Mouse (Mus musculus) spleen, postnatal 36 days (tissue): ENCODE results near the gene Osbpl3.

ENCODE experiments used
- DNase-seq, 2 experiments: peaks; one replicate each; pipeline ENCODE4 v3.0.0; 2022; ENCODE audit warnings: low spot score in 2 of 2, mixed read lengths in 1 of 2

Osbpl3 gene

DNA sequence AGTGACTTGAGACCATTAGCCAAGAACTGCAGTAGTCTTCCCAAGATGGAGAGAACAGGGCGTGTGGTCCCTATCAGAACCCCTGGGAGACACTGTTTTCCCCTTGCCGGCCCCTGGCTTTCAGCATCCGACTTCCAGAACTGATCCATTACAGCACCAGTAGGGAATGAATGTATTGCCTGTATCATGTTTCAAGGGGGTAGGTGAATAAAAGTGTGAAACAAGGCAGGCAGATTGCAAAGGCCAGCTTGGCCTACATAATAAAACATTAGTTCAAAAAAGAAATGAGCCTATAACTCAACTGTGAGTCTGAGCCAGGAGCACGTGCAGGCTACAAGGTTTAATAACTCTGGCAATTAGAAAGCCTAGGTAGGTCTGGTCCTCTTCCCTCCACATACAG, 52.5 kb downstream of the Osbpl3 start:
- no peak for DNase-seq

DNA sequence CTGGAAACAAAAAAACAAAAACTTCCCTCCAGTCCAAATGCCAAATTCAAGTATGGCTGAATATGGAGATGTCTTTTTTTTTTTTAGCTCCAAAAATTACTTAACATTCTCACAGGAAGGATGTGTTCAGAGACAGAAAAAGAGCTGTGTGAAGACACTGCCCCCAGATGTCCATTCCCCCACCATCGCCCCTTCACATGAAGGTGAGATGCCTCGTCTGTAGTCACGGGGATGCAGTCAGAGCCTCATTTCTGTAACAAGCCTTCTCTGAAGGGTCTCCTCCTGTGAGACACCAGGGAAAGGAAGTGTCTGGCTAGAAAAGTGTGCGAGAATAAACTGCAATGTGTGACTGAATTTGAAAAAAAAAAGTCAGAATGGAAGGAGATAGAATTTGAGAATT, 53.1 kb downstream of the Osbpl3 start:
- DNase-seq = no peak

DNA sequence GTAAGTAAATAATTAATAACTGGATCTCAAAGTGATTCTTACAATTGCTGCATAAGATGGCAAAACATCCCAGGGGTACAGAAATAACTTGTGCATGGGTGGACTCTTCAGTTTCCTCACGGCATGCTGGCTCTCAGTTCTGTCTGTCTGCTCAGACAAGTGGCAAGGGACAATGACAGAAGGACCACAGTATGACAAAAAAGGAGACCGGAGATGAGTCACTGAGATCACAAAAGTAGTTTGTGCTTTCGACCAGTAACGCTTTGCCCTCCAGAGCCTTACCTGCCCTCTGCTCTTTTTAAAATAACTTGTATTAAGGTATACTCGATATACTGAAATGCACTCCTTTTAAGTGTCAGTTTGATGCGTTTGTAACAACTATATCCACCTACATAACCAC, 55.8 kb downstream of the Osbpl3 start:
- DNase-seq = no peak

DNA sequence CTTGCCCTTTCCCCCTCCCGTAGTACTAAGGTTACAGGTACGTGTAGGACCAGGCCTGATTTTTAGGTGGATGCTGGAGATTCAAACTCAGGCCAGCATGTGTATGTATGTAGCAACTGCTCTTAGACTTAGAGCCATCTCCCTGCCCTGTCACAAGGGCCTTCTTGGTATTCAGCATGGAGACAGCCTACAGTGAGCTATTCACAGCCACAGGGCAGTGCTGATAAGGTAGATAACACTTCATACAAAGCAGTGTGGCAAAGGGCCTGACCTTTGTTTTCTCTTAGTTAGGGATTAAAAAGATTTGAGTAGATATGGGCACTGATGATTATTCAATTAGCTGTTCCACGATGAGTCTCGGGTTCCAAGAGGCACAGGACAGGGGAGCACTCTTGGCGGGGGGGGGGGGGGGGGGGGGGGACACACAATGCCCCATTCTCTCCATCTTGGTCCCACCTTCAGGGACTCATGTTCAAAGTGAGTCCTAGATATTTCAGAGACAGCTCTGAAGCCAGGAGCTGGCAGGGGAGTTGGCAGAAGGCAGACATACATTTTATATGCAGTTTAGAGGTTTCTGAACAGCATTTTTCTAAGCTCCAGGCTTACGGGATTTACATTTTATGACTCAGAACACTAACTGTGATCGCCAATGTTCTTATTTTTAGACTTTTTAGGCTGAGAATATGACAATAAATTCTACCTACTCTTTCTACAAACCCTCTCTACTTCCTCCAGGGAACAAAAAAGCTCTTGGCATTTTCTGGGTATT, 56.4 kb downstream of the Osbpl3 start:
- DNase-seq = no peak

DNA sequence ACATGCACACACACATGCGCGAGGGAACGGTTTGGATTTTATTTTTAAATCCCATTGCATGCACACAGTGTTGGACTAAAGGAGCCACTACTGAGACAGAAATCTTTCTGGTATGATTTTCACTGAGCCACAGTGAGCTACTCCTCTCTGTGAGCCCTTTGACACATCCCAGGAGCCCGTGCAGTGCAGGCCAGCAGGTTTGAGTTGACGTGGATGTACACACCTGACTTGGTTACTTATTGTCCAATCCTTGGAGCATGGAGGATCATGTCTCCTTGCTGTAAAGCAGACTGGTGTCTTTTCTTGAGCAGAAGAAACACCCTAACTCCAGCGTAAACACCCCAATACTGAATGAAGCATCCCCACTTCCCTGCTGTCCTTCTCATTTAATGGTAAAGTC, 57.7 kb downstream of the Osbpl3 start:
- DNase-seq = no peak

DNA sequence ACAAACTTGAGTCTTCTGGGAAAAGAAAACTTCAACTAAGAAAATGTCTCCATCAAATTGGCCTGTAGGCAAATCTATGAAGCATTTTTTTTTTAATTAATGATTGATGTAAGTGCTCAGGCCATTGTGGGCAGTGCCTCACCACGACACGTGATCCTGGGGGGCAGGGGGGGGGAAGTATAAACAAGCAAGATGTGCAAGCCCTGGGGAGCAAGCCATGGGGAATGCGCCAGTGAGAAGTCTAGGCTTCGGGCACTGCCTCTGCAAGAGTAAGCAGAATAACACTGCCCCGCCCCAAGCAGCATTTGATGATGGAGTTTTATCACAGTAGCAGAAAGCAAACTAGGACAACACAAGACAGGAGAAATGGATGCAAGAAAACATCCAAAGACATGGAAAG, 58.9 kb downstream of the Osbpl3 start:
- DNase-seq = no peak

DNA sequence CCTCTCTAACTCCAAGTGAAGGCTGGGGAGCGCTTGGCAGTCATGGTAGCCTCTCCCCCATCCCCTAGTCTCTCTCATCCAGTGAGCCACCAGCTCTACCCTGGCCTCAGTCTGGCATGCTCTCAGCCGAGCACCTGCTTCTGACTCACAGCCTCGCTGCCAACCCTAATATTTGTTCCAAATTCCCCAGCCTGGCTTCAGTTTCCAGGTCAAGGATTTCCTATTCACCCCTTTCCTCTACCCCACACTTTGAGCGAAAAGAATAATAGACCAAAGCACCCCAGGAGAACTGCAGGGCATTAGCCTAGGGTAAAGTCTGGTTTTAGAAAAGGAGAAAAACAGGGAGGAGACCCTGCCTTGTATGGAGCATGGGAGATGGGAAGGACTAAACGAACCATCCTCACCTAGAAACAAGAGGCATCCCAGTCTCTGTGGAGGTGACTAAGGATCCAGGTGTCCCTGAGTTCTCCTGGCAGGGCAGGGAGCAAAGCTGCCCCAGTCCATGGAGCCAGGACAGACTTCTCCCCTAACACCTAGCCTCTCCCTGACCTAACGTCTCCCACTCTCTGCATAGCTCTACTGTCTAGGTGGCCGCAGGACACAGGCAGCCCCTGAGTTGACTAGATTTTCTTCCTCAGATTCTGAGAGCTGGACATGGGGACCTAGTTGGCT, 60.2 kb downstream of the Osbpl3 start:
- no peak for DNase-seq

DNA sequence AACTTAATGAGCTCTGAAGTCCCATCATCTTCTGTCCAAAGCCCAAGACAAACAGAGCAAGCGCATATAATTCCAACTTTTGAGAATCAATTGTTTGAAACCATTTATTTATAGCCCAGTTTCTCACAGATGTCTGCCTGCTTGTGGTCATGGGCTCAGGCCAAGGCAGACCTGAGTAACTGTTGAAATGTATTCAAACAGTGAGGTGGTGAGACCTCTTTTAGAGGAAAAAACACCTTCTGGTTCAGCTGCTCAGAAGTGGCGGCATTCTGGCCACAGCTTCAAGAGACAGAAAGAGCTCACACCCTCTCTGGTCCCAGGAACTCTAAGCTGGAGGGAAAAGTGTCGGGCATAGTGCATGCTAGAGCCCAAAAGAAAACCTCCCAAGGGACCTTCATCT, 61.6 kb downstream of the Osbpl3 start:
- DNase-seq = no peak

DNA sequence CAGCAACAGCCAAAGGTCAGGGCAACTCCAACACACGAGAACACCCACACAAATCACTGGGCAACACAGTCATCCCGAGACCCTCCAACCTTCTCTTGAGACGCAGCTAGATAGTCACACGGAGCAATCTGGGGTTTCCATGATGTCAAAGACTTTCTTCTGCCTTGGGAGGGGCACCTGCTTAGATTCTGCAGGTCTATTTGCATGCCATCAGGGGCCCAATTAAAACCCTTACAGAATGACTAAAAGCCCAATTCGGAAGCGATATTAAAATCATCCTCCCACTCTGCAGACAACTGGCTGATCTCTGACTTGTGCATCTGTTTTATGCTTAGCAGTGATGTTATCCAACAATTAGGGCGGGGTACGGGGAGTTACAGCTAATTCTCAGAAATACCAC, 62.0 kb downstream of the Osbpl3 start:
- DNase-seq = no peak

DNA sequence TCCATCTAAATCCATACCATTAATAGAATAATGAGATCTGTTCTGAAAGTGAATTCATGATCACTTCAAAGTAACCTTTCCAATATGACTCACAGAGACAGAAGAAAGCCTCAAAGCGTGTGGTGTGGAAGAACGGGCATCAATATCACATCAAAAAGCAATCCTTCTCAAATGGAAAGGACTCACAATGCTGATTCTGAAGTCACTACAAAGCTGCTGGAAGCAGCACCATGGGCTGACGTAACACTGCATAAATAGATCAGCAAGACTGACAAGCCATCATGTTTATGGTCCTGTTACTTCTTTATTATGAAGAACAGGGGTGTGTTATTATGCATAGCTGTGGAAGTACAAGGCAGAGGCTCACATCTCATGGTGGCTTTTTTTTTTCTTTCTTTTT, 64.0 kb downstream of the Osbpl3 start:
- no peak for DNase-seq

DNA sequence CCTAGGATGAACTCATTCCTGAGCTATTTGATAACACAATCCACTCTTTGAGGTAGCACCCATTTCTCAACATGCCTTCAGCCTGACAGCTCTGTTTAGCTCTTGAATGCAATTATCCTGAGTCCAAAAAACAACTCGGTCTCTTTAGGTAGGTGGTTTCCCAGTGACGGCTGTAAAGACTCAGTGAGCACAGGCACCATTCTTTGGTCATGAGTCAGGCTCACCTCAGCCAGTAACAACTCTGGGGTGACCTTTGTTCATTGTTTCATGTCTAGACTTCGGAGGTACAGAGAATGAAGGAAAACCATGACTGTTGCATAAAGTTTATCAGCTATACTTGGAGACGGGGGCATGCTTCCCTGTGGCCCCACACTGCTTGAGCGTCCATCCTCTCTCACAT, 65.7 kb downstream of the Osbpl3 start:
- no peak for DNase-seq

DNA sequence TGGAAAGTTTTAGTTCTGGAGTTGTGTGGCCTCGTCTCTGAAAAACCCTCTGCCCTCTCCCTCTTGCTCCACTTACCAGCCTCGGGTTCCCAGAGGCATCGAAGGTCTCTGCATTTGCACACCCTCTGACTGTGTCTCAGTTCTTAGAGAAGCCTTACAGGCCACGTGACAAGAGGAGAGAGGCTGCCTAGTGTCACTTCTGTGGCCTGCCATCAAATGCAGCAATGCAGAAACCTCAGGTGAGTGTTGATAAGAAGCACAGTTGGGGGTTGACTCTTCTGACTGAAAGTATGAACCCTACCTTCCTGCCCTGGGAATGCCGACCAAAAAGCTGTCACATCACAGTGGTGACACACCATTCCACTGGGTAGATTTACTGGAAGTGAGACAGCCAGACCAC, 68.4 kb downstream of the Osbpl3 start:
- DNase-seq = peak in 1 of 2 experiments; percentile 4

DNA sequence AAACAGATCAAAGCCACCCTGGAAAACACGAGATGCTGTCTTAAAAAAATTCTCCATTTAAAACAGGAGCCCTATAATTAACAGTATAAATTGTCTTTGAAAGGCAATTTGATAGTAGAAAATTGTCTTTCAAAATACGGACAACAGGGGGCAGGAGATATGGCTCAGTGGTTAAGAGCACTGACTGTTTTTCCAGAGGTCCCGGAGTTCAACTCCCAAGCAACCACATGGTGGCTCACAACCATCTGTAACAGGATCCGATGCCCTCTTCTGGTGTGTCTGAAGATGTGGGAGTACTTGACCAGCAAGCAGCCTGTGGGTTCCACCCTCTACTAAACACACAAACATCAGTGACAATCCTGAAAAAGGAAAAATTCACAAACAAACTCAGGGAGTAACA, 69.5 kb downstream of the Osbpl3 start:
- no peak for DNase-seq

DNA sequence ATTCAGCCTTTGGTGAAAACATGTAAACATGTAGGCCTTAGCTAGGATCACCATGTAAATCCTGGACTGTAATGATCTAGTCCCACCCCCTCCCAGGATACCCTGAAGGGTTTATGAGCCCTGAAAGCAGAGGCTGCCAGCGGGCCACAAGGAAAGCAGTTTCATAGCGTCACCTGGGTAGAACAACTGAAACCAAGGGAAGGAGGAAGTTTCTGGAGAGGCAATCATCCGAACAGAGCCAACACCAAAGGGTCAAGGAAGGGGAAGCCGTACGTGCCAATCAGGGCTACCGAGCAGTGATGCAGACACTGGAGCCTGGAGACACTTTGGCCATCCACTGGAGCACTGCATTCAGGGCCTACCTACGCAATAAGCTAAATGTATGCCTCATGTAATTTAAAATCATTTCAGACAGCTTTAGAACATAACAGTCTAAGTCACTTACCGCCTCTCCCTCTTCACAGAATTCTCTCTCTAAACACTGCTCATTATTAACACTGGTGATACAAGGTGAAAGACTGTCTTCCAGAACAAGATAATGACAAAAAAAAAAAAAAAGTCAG, 70.5 kb downstream of the Osbpl3 start:
- DNase-seq = no peak

DNA sequence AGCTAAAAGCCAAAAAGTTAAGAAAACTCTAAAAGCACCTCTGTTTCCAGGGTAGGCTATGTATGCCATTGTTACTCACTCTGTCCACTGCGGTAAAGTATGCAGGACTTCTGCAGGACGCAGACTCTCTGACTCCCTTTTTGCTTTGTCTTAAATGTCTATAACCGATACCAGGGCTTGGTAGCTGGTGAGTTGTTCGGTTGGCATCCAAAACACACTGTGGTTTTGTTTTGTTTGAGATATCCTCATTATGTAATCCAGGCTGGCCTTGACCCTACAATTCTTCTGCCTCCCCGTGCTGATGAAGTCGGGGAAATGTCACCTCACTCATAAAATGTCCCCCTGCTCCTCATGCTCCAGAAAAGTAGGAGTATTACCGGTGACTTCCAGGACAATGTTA, 73.3 kb downstream of the Osbpl3 start:
- no peak for DNase-seq

DNA sequence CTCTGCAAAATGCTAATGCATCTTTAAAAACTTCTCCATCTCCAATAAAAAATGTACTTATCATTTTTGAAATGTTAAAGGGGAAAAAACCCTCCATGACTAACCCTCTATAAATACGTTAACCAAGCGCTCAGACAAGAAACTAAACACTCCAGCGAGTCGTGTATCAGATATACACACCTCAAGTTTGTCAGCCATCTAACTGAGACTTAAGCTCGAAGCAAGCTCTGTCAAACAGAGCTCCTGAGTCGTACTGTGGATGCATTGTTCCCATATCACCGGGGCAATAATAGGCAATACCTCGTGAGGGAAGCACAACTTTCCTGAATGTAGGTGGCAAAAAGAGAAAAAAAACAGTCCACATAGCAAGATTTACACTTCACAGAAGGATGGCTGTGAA, 73.8 kb downstream of the Osbpl3 start:
- no peak for DNase-seq

DNA sequence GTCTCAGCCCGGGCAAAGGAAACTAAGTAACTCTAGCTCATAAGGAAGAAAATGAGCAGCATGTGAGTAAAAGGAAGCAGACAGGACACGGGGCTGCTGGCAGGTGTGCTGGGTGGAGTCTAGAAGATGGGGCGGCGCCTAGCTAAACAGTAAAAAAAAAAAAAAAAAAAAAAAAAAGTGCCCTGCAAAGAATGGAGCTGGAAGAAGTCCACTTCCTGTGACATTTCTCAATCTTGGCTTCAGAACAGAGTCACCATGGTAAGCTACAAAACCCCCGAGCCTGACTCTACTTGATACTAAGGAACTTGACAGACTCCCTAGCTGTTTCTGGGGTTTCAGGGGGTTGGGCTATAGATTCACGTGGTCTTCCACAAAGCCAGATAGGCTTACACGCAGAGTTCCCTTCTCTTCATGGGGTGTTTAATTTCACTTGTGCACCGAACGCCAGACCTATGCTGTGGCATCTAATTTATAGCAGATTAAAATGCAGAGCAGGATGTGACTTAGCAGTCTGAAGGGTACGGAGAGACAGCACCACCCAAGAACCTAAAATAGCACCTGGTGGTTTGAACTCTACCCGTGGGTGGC, 74.4 kb downstream of the Osbpl3 start:
- peak; percentile 53 to 59 for DNase-seq

DNA sequence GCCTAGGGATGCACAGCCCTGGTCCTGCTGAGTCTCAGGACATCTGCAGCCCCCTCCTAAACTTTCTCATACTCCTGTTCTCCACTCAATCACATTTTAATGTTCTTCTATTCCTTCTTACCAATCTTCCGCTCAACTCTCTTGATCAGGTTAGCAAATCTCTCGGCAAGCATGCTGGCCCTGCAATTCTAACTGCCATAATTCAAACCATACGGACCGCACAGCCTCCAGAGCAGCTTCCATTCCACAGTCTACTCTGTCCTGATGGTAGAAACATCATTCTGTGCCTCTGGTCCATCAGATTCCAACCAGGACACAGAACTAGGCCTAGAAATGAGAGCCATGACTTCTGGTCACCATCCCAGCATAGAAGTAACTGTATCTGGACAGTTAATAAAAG, 76.3 kb downstream of the Osbpl3 start:
- DNase-seq = no peak

DNA sequence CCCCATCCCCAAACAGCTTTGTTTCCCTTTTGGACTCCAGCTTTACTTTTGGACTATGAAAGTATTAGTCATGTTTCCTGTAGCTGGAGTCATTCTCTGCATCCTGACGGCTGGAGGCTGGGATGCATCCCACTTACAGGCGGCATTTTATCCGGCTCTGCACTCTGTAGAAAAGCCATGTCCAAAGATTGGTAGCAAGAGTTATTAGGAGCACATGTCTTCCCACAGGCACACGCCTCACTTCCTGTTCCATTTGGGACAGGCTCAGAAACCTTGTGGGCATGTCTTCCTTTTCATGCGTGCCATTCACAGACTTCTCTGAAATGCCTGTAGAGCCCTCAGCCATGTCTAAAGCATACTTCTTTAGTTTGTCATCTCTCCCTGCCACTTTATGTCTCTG, 76.9 kb downstream of the Osbpl3 start:
- no peak for DNase-seq

DNA sequence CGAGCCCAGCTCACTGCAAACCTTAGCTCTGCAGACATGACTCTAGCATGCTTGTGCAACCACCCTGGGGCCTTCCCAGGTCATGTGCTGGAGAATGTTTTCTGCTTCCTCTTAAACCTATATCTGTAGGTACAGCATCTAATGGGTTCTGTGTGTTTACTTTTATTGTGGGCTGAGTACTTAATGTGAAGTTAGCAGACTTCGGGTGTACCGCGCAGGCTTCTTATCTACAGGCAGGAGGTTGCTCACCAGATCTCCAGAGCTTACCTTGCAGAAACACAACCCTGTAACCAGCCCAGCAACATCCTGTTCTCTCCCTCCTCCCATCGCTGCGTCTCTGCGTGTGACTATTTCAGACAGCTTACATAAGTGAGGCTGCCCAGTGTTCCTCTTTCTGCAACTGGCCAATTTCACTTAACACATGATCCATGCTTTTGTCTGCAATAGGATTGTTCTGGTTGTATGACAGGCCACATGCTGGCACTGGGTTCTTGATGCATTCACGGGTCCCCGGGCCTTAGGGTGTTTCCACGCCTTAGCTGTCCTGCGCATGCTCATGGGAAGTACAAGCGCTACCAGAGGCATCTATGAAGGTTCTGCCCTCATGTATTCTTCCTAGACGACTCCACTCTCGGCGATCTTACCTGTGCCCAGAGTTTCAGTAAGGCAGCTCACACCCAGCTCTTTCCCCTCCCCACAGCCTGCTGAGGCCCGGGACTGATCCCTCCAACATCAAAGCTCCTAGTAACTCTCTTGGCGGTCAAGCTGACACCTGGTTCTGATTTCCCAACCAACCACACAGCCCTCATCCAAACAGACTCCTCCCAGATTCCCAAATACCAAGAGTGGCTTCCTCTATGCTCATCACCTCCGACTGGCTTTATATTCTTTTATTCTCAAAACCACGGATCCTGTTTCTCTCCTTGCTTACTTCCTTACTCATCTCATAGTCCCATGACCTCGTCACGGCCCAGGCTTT, 78.0 kb downstream of the Osbpl3 start:
- peak; percentile 42 to 48 for DNase-seq

DNA sequence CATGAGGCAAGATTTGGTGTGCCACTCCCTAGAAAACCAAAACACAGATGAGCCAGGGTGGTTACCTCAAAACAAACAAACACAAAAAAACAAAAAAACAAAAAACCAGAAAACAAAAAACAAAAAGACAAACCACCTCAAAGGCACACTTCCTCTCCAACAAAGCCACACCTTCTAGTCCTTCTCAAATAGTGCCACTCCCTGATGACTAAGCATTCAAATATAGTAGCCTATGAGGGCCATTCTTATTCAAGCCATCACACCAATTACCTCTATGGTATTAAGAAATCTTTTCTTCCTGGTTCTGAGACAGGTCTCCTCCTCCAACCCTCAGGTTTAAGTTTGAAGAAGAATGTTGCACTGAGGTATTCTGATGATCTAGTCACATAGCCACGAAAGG, 79.3 kb downstream of the Osbpl3 start:
- no peak for DNase-seq
